Mouse (Mus musculus) kidney, adult 2 months (tissue): ENCODE results near the gene Pycr1.

ENCODE experiments used
- CTCF ChIP-seq: fragments of 200-500 bp; conservative IDR thresholded peaks from 2 replicates; pipeline ENCODE4 v1.5.1; 2011; ENCODE audit warnings: low read depth, mild to moderate bottlenecking, control low read depth, low read length, moderate library complexity, mixed read lengths; ENCODE audit not compliant: insufficient read depth, insufficient read length
- POLR2A ChIP-seq: fragments of 200-500 bp; IDR thresholded peaks from one replicate; pipeline ENCODE4 v1.6.1; 2011; ENCODE audit warnings: low read depth, low read length, control low read depth

DNA sequence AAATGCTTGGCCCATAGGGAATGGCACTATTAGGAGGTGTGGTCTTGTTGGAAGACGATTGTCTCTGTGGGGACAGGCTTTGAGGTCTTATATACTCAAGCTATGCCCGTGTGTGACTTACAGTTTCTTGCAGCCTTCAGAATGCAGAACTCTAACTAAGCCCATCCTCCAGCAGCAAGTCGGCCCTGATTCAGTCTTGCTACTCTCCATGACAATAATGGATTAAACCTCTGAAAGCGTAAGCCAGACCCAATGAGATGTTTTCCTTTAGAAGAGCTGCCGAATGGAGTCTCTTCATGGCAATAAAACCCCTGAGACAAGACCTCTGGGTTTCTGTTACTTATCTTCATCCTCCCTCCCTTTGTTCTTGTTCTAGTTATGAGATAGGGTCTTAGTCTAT lies 8.8 kb downstream of the Pycr1 start:
- TF ChIP-seq CTCF (no peak), POLR2A (no peak)
